Mouse (Mus musculus) c-Kit-positive CD71-positive TER-119-positive erythroid progenitor cells, embryonic 14.5 days (primary cell): ENCODE measurements around the gene Olfr987.
"Not testable (repeated sequence)": the region's sequence is repeated elsewhere in the genome, so short reads cannot be mapped to it uniquely, and the experiment has no call there.

ENCODE experiments used
- DNase-seq: peaks from one replicate; pipeline ENCODE4 v3.0.0-alpha.2; 2013; ENCODE audit warnings: low spot score

The Olfr987 gene

GRCm38 (mm10) chr2:85339215-85339614 lies at the start of gene Olfr987:
Olfr987 (minus strand) TSS chr2:85339315.
- DNase-seq = not testable (repeated sequence)

GRCm38 (mm10) chr2:85363127-85363526 lies 24.0 kb upstream of the Olfr987 start, which contains the start of gene Olfr988:
Olfr988 (minus strand) TSS chr2:85363227.
- DNase-seq = not testable (repeated sequence)

- no peak for DNase-seq
These were observed 857 bp upstream of the Olfr987 start for GRCm38 (mm10) chr2:85339972-85340371.

- no peak for DNase-seq
These were observed 20.0 kb downstream of the Olfr987 start for GRCm38 (mm10) chr2:85319106-85319505.

- no peak for DNase-seq
These were observed 53.7 kb downstream of the Olfr987 start for GRCm38 (mm10) chr2:85285406-85285805.

- no peak for DNase-seq
These were observed 54.5 kb downstream of the Olfr987 start for GRCm38 (mm10) chr2:85284626-85285025.

- DNase-seq = peak; percentile 9
These were observed 55.3 kb downstream of the Olfr987 start for GRCm38 (mm10) chr2:85283631-85284466.

GRCm38 (mm10) chr2:85281023-85281422 lies 58.1 kb downstream of the Olfr987 start:
- DNase-seq = no peak
